Mouse (Mus musculus): Measurements from ENCODE around the gene Abcc3.
A peak's percentile ranks its signal among the peaks of the same experiment; 100 is the strongest.

Abcc3 gene

GRCm38 (mm10) chr11:94392672-94393109 is at the start of gene Abcc3:
TSS of gene Abcc3 (minus strand) at chr11:94392997.
- no peak for DNase-seq

DNA sequence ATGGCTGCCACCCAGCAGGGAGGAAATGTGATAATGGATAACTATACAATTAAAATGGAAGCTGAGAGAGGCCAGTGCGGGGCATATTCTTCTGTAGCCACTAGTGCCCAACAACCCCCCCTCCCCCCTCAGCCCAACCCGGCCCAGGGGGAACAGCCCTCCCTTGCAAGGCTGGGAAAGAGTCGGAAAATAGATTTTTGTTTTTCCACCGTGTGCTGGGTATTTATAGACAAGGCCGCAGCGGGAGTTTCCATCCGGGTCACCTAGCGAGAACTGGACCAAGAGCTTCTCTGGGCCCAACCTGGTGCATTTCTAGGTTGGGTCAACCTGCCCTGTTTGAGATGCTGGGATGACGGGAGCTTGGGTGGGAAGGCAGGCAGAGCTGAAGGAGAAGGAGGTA is 49.0 kb upstream of the Abcc3 start:
- DNase-seq = no peak

GRCm38 (mm10) chr11:94441122-94441521 is 48.3 kb upstream of the Abcc3 start:
- DNase-seq = no peak

- no peak for DNase-seq
Measured at GRCm38 (mm10) chr11:94440421-94440820, 47.6 kb upstream of the Abcc3 start.

DNA sequence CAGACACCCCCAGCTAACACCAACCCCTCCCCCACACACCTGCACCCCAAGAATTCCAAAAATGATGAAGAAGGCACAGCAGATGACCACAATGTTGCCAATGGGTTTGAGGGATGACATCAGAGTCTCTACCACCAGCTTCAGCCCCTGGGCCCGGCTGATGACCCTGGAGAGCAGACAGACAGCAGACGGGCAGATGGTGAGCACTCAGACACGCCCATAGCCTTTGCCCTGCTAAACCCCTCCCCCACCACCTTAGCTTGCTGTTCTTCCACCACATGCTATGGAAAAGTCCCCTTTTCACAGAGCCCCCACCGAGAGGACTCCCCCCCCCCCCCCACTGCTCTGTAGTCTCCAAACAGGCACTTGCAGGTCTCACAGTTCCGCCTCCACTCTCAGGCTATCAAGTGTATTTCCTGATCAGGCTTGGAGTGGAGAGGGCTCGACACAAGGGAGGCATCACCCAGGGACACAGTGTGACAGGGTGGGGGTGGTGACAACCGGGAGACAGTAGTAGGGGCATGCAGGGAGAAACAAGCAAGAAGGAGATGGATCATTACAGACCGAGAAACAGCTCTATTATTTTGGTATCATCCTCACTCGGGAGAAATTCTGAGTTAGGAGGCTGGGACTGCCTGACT is 36.3 kb upstream of the Abcc3 start:
- DNase-seq = no peak

- DNase-seq = no peak
Measured at GRCm38 (mm10) chr11:94428091-94428835, 35.5 kb upstream of the Abcc3 start.

GRCm38 (mm10) chr11:94425656-94426055 is 32.9 kb upstream of the Abcc3 start:
- DNase-seq = no peak

DNA sequence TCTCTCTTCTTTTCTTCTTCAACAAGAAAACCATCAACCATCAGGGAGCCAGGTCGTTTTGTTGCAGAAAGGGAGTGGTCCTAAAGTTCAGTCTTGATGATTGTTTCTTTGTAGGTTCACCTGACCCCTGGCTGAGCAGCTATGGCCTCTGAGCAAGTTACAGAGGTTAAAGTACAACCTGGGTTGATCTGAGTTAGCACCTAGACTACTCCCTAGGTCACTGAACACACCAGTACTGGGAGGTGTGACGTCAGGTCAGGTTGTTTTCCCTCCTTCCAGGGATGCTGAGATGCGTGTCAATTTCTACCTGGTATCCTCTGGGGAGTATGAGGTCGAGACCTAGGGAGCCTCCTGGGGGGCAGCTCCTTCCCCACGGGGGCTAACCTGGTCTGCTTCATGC is 32.4 kb upstream of the Abcc3 start:
- no peak for DNase-seq

- no peak for DNase-seq
Measured at GRCm38 (mm10) chr11:94424380-94424779, 31.6 kb upstream of the Abcc3 start.

- peak; percentile 51 for DNase-seq
Measured at GRCm38 (mm10) chr11:94423855-94424254, 31.1 kb upstream of the Abcc3 start.

GRCm38 (mm10) chr11:94420991-94421390 is 28.2 kb upstream of the Abcc3 start:
- no peak for DNase-seq

DNA sequence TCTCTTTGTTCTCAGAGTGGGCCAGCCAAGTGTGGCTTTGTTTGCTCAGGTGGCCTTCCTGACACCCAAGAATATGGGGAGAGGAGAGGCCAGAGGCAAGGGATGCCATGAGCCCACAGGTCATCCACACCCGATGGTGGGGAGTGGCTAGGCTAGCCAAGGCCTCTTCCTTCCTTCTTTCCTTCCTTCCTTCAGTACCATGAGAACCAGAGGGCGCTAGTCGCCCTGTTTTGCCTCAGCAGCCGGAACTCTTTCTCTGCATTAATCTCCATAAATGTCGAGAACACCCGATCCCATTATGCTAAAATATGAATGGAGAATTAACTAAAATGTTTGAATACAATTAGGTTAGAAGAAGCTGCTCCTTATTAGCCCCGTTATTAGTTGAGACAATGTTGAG is 27.5 kb upstream of the Abcc3 start:
- no peak for DNase-seq

DNA sequence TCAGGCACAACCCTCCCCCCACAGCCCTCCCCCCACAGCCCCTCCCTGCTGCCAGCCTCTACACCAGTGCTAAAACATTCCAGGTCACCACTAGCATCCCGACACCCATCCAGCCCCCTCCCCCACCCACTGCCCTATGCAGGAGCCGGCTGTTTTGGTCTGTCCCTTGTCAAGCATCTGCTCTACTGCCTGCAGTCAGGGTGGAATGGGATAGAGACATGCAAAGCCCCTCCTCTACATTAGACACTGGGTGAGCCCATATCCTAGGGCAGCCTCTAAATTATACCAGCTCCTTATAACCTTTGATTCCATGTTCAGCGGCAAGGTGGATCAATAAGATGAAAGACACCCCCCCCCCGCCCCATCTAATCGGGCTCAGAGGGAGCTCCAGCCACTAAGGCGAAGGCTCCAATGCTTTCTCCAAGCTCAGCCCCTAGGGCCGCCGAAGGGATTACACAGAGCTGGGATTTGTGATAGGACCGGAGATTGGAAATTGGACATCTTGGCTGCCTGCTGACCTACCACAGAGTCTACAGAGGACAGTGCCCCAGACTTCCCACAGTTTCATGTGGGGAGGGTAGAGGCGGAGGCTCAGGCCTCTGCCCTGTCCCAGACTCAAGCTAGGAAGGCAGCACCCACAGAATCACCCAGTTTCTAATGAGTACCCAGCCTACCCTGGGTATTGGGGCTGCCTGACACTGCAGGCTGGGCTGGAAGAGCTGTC is 26.4 kb upstream of the Abcc3 start:
- no peak for DNase-seq

GRCm38 (mm10) chr11:94414042-94414441 is 21.2 kb upstream of the Abcc3 start:
- DNase-seq = no peak

DNA sequence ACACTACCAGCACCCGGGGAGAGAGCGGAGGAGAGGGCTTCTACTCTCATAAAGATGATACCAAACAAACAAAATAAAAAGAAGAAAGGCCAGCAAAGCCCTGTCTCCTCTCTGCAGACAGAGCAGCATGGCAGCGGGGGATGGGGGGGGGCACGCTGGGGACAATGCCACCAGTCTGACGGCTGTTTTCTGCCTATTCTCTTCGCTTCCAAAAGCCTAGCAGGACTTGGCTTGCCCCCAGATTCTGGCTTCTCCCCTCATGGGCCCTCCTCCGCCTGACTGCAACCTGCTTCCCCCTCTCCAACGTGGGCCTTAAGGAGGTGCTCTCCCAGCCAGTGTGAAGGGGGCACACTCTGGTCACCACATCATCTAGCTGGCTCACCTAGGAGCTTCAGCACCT is 20.7 kb upstream of the Abcc3 start:
- peak; percentile 62 for DNase-seq

DNA sequence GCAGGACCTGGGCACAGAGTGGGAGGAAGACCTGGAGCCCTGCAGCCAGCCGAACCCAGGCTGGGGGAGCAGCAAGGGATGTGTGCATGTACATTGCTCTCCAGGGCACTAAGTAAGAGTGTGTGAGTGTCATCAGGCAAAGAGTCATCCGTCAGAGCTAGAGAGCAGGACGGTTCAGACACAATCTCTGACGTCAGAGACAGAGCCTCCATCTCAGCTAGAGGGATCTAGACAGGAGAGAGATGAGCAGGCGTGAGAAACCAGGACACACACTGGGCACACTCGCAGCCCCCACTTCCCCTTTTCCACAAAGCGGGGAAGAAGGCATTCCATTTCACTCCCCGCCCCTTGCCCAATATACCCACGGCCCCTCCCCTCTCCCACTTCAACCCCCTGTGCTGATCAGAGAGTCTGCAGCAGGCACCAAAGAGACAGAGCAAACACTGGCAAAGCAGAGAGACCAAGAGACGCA is 20.2 kb upstream of the Abcc3 start:
- no peak for DNase-seq

GRCm38 (mm10) chr11:94412562-94412961 is 19.8 kb upstream of the Abcc3 start:
- DNase-seq = no peak

DNA sequence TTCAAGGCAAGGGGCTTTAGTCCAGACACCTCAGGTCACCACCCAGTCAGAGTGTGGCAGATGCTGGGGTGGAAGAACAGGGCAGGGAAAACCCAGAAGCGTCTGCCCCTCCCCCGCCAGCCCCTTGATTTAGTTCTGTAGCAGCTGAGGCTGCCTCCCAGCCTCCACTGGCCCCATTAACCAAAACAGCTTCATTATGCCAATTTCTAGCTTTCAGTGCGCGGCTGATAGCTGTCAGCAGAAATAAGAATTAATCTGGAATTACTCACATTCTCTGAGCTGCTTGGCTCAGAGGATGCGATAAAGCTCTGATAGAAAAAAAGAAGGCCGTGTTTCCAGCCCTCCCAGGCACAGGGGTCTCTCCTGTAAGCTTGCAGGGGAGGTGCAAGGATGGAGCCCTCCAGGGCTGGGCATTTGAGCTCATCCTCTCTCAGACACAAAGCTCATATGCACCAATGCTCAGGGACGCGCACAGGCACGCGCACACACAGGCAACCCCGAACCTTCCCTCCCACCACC is 15.1 kb upstream of the Abcc3 start:
- no peak for DNase-seq

DNA sequence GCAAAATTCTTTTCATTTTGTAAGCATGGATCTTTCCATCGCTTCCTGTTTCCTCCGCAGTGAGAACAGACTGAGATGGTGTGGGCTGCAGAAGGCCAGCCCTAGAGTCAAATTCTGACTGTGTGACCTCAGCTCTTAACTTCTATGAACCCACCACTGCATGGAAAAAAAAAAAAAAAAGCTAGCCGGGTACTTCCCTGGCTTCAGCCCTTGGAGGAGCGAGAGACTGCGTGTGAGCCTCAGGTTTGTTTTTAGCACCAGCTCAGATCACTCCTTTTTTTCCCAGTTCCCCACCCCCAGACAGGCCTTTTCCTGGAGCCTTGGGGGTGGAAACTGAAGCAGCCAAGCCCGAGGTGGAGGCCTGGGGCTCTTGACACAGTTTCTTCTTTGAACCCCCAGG is 12.6 kb upstream of the Abcc3 start:
- DNase-seq = no peak

DNA sequence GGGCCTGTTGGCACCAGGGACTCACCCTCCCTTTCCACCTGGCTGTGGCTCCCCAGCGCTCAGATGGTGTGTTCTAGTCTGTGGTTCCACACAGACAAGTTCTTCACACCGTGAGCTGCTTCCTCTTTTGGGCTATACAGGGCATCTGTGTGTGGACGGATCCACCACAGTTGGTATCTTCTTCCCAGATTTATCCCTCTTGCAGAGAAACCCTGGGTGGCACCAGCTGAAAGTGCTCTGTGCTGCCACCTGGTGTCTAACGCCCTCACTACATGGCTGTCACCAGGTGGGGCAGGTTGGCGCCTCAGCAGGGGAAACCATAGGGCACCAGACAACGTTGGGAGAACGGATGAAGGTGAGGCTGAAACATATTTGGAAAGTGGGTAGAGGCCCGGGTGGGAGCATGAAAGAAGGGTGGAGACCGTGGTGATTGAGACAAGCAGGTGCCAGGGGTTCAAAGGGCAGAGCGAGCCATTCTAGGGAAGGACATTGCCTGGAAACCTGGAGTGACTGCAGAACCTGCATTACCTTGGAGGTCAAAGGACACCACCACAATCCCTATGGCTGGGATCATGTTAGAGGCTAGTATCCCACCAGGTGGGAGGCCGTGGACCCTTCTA is 12.0 kb upstream of the Abcc3 start:
- DNase-seq = peak; percentile 87

DNA sequence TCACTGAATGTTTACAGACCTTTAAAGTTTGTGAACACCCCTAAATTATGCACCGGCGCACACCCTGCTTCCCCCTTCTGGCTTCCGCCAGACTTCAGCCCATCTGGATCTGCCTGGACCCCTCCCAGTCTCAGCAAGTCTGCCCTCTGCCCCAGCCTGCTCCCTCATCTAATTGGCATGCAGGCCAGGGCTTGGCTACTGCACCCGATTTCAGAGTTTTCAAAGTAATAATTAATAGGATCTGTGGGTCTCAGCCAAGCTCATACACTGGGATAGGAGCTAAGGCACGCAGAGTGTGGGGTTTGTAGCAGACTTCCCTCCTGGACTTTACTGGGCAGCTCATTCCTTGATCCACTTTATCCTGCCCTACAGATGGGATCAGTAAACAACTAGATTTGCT is 11.4 kb upstream of the Abcc3 start:
- DNase-seq = no peak

GRCm38 (mm10) chr11:94403757-94404156 is 11.0 kb upstream of the Abcc3 start:
- no peak for DNase-seq

DNA sequence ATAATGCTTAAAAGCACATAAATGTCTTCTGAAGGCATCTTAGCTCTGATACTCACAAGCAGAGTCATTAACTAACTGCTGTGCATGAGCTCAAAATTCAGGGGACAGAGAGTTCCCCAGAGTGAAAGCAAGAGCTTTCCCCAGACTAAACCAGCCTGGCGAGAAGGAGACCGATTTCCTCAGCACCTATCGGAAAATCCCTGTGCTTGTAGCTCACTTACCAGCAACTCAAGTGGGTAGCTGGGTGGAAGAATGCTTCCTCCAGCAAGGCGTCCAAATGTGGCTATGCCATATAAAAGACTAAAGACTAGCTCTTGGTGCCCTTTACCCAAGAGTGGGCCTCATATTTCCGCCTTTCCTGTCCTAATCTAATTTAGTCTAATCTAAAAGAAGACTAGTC is 9.9 kb upstream of the Abcc3 start:
- DNase-seq = no peak
